Mouse (Mus musculus): ENCODE measurements at regions not wholly inside any gene's neighbourhood (a gene's known extent, or its start where the extent isn't known, plus 50 kb on each side); places are given as distances from the start of the nearest gene placed in this dataset.
A peak's percentile ranks its signal among the peaks of the same experiment; 100 is the strongest.

- DNase-seq (ENCODE audit: low spot score in 2 of 2), result peak; percentile 35 to 90
Measured at GRCm38 (mm10) chr1:142042751-142043150, 1597.7 kb upstream of the B3galt2 start.

- DNase-seq (ENCODE audit: low spot score in 2 of 2), result peak in 1 of 2 experiments; percentile 49
Measured at GRCm38 (mm10) chr1:142055207-142055606, 1585.3 kb upstream of the B3galt2 start.
